Mouse (Mus musculus) mesoderm, embryonic 11.5 days (tissue): ENCODE results near the gene Nckap5l.

Source experiments
- DNase-seq: peaks from one replicate; pipeline ENCODE4 v3.0.0-alpha.2; 2012; ENCODE audit warnings: low read depth, low spot score

Nckap5l gene

DNA sequence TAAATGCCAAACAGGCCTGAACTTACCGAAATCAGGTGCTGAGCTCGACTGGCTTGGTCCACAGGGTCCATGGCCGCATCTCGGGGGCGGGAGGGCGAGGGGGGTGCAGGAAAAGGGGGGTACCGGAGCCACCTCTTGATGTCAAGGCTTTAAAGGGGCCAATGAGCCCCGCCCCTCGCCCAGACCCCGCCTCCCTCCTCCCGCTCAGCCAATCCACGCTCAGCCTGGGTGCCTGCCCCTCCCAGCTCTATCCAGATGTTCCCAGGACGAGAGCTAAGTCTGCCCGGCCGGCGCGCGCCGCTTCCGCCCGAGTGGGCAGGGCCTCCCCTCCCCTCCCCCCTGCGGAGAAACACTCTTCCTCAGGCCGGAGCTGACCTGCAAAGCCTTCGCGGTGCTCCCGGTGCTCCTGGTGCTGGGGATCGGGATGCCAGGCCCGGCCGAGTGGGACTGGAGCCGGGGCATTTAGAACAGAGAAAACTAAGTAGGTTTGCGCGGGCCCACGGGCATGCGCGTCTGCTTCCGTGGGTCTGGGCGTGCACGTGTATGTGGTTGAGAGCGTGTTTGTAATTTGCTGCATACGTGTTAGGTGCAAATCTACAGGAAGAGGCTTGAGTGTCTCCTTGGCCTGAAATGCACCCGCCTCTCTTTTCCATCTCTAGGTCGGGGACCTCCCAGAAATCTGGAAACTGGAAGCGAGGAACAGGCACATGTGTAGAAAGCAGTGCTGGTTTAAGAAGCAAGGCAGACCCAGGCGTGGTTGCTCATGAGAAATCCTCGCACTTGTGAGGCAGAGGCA, at the start of gene Nckap5l:
Gene Nckap5l (minus strand): TSS at position 143 of the 796 bp plus-strand sequence.
- DNase-seq: peak; percentile 96

DNA sequence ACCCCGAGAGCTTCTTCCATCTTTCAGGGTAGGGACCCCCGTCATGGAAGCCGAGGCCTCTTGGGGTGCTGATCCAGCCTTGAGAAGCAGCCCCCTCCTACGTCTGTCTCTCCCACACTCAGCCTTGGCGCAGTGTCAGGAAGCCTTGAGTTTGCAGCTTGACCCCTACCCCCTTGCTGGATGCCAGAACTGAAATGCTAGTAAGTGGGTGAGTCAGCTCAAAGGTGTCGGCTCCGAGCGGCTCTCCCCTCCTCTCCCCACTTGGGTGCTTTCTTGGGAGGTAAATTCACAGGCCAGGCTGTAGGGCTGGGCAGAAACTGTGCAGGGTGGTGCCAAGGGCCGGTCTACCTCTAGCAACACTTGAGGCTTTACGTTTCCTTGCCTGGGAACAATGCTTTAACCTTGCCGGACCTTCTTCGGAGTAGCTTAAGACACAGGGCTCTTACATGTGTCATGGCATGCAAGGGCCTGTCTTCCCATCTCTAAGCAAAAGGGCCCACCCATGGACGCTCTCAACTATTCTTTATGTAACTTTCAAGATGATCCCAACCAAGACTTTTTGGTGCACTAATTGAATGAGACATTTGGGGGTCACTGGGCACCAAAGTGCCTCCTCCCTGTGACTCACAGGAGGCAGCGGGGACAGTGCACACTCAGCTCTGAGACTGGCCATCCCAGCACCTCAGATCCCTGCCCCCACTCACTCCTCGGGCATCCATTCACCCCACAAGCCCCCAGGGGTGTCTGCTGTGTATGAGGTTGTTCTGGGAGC, 48.0 kb upstream of the Nckap5l start:
- no peak for DNase-seq

DNA sequence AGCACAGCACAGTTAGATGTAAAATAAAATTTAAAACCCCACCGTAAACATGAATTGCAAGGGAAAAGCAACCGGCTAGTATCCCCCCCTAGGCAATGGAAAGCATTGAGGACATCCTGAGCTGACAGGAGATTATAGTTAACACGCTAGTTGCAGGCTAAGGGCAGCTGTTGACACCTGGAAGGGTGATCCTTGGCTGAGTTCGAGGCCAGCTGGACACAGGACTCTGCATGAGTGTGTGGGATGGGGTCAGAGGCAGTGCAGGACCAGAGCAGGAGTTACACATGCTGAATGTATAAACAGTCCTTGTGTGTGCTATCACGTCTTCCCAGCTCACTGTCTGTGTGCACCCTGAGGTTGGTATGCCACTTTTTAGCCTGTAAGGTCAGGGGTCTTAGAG, 45.7 kb upstream of the Nckap5l start:
- no peak for DNase-seq

DNA sequence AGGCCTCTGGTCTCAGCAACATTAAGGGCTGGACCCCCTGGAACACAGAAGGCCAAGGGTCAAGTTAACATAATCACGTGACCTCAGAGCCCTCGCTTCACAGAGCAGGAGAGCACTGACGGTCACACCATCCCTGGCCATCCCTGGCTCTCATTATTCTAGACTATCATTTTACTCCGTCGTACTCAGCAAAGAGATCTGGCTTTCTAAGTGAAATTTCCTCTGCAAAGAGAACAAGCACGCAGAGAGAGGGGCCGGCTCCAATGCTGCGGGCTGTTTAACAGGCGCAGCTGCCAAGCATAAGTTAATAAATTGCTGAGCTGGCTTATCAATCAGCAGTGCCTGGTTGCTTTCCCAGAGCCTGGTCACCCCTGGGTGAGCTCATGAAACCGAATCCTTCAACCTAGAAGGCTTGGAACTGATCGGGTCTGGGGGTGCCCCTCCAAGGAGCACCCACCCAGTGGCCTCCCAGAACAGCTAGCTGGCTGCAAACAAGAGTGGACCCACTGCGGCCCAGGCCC, 44.8 kb upstream of the Nckap5l start:
- DNase-seq: peak; percentile 48

DNA sequence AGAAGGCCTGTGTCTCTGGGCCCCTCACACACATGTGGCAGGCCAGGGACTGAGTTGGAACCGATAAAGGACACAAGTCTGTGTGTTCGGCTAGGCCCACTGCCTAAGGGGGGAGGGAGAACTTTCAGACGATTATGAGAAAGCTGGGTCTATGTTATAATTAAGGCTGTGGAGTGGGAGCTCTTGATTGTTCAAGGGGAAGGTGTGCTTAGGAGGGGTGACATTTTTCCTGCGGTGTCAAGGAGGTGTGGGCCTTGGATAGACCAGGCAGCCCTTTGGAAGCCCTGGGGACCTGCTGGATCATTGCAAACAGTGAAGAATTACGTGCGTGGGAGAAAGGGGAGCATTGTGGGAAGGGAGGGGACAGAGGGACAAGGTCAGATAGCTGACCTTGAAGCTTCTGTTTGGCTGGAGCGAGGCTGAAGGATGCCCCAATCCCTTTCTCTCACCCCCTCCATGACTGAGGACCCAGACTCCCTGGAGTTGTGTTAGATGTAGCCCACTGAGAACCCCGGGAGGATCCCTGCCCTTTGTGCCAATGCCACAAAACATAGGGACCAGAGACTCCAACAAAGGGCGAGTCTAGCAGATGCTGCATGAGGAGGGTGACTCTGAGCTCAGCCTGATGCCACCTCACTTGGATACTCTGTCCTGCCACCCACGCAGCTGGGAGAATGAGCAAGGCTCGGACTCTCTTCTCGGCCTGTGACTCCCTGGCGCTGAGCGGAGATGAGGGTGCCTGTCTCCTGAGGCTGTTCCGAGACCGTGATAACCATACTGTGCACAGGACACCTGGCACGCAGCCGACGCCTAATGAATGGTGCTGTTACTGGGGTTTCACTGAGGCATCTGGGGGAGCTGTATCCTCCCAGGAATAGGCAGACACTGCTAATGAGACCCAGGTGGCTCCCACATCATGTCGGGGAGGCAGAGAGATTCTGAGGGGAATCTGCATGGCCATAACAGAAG, 44.0 kb upstream of the Nckap5l start:
- no peak for DNase-seq

DNA sequence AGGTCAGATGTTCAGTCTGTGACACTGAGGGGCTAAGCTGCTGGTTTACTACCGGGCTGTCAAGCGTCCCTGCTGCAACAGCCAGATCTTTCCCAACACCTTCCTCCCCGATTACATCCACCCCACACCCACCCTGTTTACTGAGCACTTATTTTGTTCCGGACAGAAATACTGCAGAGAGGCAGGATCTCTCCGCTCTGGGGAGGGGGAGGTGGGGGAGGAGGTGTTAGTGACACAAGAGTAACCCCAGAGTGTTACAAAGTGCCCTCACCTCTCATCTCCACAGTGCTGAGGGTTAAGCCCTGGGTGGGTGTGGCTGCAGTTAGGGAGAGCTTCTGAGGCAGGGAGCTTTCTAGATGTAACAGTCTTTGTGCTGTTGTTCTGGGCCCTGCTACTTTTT, 42.8 kb upstream of the Nckap5l start:
- DNase-seq: no peak

DNA sequence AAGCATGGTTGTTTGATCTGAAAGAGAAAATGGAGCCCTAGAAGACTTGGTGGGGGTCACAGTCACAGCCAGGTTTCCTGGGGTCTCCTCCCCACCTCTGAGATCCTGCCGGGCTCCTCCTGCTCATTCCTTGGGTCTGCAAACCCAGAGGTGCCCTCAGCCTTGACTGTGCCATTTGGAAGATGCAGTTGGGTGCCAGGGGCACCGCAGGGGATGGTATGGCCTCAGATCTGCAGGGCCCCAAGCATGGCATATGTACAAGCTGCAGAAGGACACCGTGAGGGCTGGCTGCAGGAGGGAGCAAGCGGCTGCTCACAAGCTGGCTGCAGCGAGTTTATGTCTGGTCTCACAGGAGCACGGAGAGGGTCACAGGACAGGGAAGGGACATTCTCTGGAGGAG, 42.2 kb upstream of the Nckap5l start:
- DNase-seq: no peak

DNA sequence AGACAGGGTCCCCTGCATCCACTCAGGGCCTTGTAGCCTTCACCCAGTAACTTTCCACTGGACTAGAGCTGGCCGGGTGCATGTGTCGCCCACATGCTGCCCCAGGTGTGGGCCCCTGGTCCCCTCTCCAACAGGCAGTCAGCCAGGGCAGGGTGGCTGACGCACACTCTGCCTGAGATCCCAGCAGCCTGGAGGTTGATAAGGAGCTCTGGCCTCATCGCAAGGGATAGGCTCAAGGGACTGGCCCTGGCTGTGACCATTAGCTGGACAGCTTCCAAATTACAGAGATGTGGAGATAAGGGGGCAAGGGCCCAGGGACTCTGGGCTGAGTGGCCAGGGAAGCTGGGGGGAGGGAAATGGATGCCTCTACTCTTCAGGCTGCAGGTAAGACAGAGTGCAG, 41.2 kb upstream of the Nckap5l start:
- no peak for DNase-seq

DNA sequence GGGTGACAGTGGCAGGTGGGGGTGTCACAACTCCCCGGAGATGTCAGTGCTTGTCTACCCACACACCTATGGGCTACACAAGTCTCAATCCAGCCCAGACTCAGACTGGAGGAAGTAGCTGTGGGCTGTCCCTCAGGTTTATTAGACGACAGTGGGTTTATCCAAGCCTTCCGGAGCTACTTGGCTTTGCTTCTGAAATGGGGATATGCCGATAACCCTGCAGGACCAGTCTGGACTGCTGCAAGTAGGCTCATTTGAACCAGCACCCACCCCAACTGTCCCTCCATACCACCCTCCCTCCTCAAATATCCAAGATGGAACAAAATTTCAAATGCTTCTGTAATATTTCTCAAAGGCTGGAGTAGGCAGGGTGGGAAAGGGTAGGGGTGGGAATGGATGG, 40.8 kb upstream of the Nckap5l start:
- no peak for DNase-seq

DNA sequence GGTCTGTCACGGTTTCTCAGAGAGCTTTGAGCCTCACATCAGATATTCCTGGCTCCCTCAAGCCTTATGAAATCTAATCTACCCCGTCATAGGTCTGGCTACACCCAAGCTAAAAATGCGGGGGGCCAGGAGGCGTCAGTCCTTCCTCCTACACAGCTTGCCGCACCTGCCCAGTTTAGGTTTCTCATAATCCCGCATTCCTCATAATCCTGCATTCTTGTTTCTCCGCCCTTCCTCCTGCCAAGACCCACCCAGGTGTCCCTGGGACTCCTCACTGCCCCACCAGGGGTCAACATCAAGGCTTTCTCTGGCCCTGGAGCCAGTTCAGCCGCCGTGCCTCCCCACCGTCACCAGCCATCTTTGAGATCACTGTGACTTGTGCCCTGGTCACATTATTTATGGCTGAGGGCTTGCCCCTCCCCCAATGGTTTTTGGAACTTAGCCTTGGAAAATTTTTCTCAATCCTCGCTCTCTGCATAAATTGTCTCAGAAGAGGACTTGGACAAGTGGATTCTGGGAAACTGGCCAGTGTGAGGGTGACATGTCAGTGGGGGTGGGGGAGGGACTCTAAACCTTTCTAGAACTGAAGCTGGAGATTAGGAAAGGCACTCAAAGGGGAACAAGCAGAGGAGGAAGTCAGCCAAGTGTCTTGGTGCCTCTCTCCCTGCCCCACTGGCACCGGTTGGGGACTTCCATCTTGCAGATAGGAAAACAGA, 40.1 kb upstream of the Nckap5l start:
- no peak for DNase-seq

DNA sequence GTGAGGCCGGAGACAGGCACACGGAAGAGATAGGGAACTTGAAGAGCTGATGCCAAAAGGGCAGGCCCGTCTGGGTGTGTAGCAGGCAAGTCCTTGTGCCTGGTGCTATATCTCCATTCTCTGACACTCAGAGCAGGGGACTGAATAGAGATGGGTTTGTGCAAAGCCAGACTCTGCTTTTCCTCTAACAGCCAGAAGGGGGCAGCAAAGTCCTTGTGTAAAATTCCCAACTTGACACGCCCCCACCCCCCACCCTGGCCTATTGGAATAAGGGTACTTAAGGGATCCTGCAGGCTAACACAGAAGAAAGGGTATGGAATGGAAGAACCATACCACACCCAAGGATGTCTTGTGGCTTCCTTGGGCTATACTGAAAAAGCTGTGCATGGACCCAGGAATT, 39.5 kb upstream of the Nckap5l start:
- DNase-seq: peak; percentile 85

DNA sequence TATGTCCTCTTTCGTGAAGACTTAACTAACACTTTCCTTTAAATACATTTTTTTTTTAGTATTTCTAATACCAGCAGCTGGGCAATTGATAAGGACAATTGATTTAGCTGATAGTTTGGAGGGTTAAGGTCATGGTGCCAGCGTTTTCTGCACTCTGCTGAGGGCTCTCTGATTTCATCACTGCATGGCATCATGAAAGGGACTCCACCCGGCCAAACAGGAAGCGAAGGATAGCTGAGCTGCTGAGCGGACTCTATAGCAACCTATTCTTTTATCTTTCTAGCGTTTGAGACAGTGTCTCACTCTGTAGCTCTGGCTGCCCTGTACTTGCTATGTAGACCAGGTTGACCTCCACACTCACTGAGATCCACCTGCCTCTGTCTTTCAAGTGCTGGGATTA, 27.2 kb upstream of the Nckap5l start:
- no peak for DNase-seq

DNA sequence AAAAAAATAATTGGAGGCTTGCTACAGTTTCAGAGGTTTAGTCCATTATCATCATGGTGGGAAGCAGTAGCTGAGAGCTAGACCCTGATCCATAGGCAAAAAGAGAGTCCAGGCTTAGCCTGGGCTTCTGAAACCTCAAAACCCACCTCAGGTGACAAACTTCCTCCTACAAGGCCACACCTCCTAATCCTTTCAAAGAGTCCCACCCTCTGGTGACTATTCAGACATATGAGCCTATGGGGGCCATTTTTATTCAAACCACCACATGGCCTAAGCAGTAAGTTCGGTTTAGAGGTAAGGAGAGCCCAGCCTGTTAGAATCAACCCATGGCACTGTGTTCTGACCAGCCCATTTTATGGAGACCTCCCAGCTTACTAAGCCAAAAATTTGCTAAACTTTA, 18.3 kb upstream of the Nckap5l start:
- DNase-seq: no peak

DNA sequence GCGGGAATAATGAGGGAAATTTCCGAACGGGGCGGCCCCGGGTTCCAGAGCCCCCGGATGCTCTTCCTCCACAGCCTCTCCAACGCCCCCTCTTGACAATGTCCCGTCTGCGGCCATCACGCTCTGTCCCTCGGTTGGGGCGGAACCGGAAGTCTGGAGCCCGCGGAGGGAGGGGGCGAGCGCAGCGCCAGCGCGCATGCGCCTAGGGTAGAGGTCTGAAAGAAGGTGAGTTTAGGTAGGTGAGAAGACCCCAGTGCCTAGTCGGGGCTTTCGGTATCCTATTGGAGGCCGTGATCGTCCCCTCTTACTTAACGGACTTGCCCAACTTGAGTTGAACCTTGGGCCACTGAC, 17.0 kb upstream of the Nckap5l start, which contains the start of gene Bcdin3d:
Gene Bcdin3d (minus strand): TSS at position 155 of the 351 bp plus-strand sequence.
- peak; percentile 95 for DNase-seq

DNA sequence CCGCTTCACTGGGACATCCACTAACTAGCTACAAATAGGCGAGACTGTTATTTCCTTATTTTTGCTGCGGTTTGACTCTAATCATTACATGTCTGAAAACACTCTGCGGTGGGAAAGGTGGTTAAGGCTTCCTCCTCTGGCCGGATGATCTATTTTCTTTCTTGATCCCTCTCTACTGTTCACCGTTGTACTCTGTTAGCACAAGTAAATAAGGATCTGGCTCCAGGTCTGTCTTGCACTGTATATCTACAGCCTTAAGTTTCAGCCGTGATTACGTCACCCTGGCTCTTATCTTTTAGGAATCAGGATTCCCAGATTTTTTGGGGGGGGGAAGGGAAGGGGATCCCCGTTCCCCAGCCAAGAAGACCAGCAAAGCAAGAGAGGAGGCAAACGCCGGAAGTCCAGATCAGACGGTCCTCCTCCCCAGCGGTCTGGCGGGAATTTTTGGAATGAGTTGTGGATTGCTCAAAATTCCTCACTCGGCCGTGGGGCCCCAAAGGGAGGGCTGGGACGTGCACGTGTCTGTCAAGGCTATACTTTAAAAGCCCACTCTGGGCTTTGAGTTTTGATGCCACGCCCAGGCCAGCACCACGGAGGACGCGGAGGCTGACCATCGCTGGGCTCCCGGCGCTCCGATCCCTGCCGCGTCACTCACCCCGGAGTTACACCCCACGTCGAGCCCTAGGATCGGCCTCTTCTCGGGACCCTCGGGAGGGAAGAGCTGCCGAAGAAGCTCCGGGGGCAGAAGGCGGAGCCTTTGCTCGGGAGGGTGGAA, 16.4 kb upstream of the Nckap5l start:
- DNase-seq: peak; percentile 77

DNA sequence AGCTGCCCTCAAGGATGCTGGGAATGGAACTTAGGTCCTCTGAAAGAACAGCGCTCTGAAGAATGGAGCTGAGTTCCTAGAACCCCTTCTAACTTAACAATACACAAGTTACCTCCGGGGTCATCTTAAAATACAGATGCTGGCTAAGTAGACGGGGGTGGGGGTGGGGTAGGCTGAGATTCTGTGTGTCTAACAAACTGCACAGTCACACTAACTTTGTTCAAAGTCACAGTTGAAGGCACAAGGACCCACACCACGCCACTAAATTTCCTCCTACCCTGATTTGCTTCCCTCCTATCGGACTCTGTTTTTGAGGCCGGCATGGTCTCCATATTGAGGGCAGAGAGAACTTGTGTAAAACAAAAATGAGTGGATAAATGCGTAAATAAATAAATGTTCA, 15.4 kb upstream of the Nckap5l start:
- no peak for DNase-seq

DNA sequence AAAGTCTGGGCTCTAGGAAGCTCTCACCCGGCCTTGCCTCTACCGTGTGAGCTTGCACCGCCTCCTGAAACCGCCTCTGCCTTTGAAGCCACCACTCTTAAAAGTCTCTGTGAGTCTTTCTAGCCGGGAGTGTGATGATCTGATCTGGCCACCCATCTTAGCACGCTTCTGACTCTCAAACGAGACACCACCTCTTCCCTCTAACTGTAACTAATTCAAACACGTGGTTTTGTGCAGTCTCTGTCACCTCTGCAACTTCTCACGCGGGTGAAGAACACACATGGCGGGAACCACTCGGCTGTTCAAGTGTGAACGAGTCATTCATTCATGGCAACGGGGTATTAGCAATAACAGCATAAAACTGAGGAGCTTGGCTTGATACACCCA, 14.1 kb upstream of the Nckap5l start:
- DNase-seq: no peak

DNA sequence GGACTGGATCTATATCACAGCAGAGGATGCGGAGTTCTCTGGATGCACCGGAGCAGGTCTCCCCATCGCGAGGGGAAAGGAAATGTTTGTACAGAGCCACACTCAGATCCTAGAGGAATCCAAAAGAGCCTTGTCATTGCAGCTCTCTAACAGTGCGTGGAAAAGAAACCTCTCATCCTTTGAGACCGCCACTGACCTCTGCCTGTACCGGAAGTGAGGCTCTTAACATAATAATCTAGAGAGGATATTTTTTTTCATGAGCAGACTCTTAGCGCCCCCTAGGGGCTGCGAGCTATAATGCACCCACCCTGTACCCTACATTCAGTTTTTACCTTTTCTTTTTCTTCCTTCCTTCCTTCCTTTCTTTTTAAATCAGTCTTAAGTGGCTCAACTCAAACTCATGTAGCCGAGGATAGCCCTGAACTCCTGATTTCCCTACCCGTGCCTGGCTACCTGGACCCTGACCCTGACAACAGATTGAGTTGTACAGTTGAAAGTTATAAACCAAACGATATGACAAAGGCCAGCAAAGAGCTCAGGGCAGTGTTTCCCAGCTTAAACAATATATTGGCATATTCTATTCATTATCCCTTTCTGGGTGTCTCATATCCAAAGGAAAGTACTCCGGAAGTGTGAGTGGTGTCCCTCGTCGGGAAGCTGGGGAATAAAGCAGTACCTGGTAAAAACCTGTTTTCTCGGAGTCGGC, 13.6 kb upstream of the Nckap5l start:
- peak; percentile 48 for DNase-seq

DNA sequence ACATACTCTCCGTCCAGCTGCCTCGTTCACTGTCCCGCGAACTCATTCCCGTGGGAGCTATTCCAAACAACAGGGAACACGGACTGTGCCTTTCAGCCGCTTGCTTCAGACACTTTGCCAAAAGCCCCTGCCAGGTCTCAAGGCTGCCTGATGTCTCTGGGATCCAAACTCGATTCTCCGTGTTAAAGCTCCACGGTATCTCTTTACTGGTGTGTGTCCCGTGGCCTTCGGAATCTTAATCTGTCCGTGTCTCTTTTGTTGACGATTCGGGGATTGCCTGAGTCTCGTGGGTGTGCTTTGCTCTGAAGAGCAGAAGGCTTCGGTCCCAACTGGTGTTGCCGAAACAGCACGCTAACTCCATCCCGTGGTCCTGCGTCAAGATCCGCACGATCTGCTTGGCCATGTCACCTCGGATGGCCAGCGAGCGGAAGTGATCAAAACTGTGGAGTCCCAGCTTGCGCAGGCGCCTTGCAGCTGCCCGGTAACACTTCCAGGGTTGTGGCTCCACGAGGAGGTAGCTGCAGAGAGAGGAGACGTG, 12.7 kb upstream of the Nckap5l start:
- no peak for DNase-seq
